Mouse (Mus musculus) kidney, adult 9 months (tissue): ENCODE data around the gene Dcst2.

Experiments
- DNase-seq: peaks from one replicate; pipeline ENCODE4 v3.0.0; 2022

Gene Dcst2

GRCm38 (mm10) chr3:89390111-89390515 lies 28.3 kb downstream of the Dcst2 start:
- DNase-seq: peak; percentile 50

- no peak for DNase-seq
Observed at GRCm38 (mm10) chr3:89390699-89391662, 29.2 kb downstream of the Dcst2 start.

- peak; percentile 80 for DNase-seq
Observed at GRCm38 (mm10) chr3:89391663-89392511, 30.1 kb downstream of the Dcst2 start.

GRCm38 (mm10) chr3:89392871-89393311 lies 31.1 kb downstream of the Dcst2 start:
- peak; percentile 60 for DNase-seq

- peak; percentile 99 for DNase-seq
Observed at GRCm38 (mm10) chr3:89393605-89394004, 31.8 kb downstream of the Dcst2 start.

- DNase-seq: peak; percentile 94
Observed at GRCm38 (mm10) chr3:89394006-89394893, 32.5 kb downstream of the Dcst2 start, which contains the start of gene Zbtb7b. Gene Zbtb7b, minus strand, starts transcription at chr3:89394776.

- DNase-seq: peak; percentile 94
Observed at GRCm38 (mm10) chr3:89394894-89395256, 33.1 kb downstream of the Dcst2 start.

- DNase-seq: peak; percentile 47
Observed at GRCm38 (mm10) chr3:89395419-89395805, 33.6 kb downstream of the Dcst2 start.

GRCm38 (mm10) chr3:89395806-89396653 lies 34.3 kb downstream of the Dcst2 start:
- peak; percentile 86 for DNase-seq

GRCm38 (mm10) chr3:89396654-89397005 lies 34.9 kb downstream of the Dcst2 start:
- no peak for DNase-seq

- no peak for DNase-seq
Observed at GRCm38 (mm10) chr3:89401329-89401728, 39.6 kb downstream of the Dcst2 start.

- no peak for DNase-seq
Observed at GRCm38 (mm10) chr3:89402693-89403092, 40.9 kb downstream of the Dcst2 start, which contains the start of gene Lenep. Gene Lenep, minus strand, starts transcription at chr3:89402793.

GRCm38 (mm10) chr3:89406887-89407286 lies 45.1 kb downstream of the Dcst2 start:
- no peak for DNase-seq

GRCm38 (mm10) chr3:89408448-89408847 lies 46.7 kb downstream of the Dcst2 start:
- DNase-seq: no peak

GRCm38 (mm10) chr3:89409701-89410100 lies 47.9 kb downstream of the Dcst2 start:
- no peak for DNase-seq

- DNase-seq: no peak
Observed at GRCm38 (mm10) chr3:89410864-89411263, 49.1 kb downstream of the Dcst2 start.

- DNase-seq: peak; percentile 100
Observed at GRCm38 (mm10) chr3:89411490-89412393, 50.0 kb downstream of the Dcst2 start, which contains the start of gene Flad1. Gene Flad1, minus strand, starts transcription at chr3:89411870.

- no peak for DNase-seq
Observed at GRCm38 (mm10) chr3:89416158-89416557, 54.4 kb downstream of the Dcst2 start.

GRCm38 (mm10) chr3:89417131-89417530 lies 55.4 kb downstream of the Dcst2 start:
- no peak for DNase-seq

- no peak for DNase-seq
Observed at GRCm38 (mm10) chr3:89417840-89418169, 56.0 kb downstream of the Dcst2 start.
